In genomic region chr6:145961047-145961446, GRCm38 (mm10) we compare ENCODE assay signal across 30 mouse cellular contexts. TPM values are rescaled to one million over a fixed set of nuclear protein-coding genes. Genes with fewer than 3 reads are reported as not detected.
DNase-seq lines count a peak whose midpoint lies in the region; ATAC-seq and TF ChIP-seq lines count a peak whose summit lies in the region.
"Had no signal": no experiment of that assay in that cellular context is flagged by ENCODE, and none has a peak within 500 bp of the region (broad histone marks: within the 10 kb centered on the region; RNA-seq: fewer than 3 reads in every experiment).

No protein-coding gene starts in this region.

- no peak overlapping the region for H3K4me3 ChIP-seq in midbrain, embryonic 11.5 days (ENCODE audit: low read depth, low read length)
- no peak overlapping the region for H3K4me3 ChIP-seq in midbrain, postnatal 0 days (ENCODE audit: low read depth, low read length)
- no peak overlapping the region for H3K4me3 ChIP-seq in cerebellum, adult 2 months (replicated peaks; ENCODE audit: insufficient read depth, low read depth, low read length)
- H3K4me3 ChIP-seq in limb, embryonic 12.5 days (replicated peaks): no peak overlapping the region
- no peak overlapping the region for H3K4me3 ChIP-seq in forebrain, postnatal 0 days (ENCODE audit: low read depth, low read length)
- H3K4me3 ChIP-seq in kidney, adult 2 months (ENCODE audit: insufficient read depth, low read depth, low read length): no peak overlapping the region
- H3K4me3 ChIP-seq: embryonic facial prominence, embryonic 15.5 days; heart, embryonic 10.5 days; heart, embryonic 15.5 days; limb, embryonic 13.5 days; megakaryocyte, embryonic 14.5 days; midbrain, embryonic 13.5 days had no signal

- ATAC-seq in midbrain, embryonic 11.5 days (ENCODE audit: low FRiP score): no peak
- ATAC-seq in midbrain, postnatal 0 days (ENCODE audit: low FRiP score): no peak
- no peak for ATAC-seq in limb, embryonic 12.5 days (ENCODE audit: insufficient number of reproducible peaks, insufficient read depth, low FRiP score, low TSS enrichment, low read depth)
- ATAC-seq in forebrain, postnatal 0 days: no peak
- ATAC-seq: activated CD4-positive, CD25-positive, alpha-beta regulatory T cell, adult 4 months; forebrain, embryonic 14.5 days; intestine, embryonic 16.5 days; liver, postnatal 0 days; midbrain, embryonic 13.5 days had no signal

- no peak overlapping the region for H3K9ac ChIP-seq in midbrain, embryonic 11.5 days (ENCODE audit: low read length)
- H3K9ac ChIP-seq in midbrain, postnatal 0 days (replicated peaks; ENCODE audit: low read length, poor library complexity, severe bottlenecking): no peak overlapping the region
- H3K9ac ChIP-seq in limb, embryonic 12.5 days (replicated peaks): no peak overlapping the region
- H3K9ac ChIP-seq in forebrain, postnatal 0 days: no peak overlapping the region
- H3K9ac ChIP-seq: embryonic facial prominence, embryonic 15.5 days; heart, embryonic 15.5 days; limb, embryonic 13.5 days; liver, postnatal 0 days; midbrain, embryonic 13.5 days had no signal

- no peaks in the 10 kb centered on the region for H3K36me3 ChIP-seq in midbrain, embryonic 11.5 days (ENCODE audit: control insufficient read depth, insufficient read depth, low read length)
- no peaks in the 10 kb centered on the region for H3K36me3 ChIP-seq in midbrain, postnatal 0 days (ENCODE audit: insufficient read depth, low read length)
- no peaks in the 10 kb centered on the region for H3K36me3 ChIP-seq in limb, embryonic 12.5 days
- no peaks in the 10 kb centered on the region for H3K36me3 ChIP-seq in forebrain, postnatal 0 days (ENCODE audit: insufficient read depth)
- H3K36me3 ChIP-seq in kidney, adult 2 months (ENCODE audit: control insufficient read depth, insufficient read depth, low read length): no peaks in the 10 kb centered on the region
- H3K36me3 ChIP-seq: embryonic facial prominence, embryonic 15.5 days; limb, embryonic 13.5 days; midbrain, embryonic 13.5 days had no signal

- intact Hi-C loops in left cerebral cortex, postnatal 10 days (cut with DNase I): no loop called here

- H3K9me3 ChIP-seq in midbrain, embryonic 11.5 days (ENCODE audit: control insufficient read depth, low read length): no peaks in the 10 kb centered on the region
- H3K9me3 ChIP-seq in midbrain, postnatal 0 days (ENCODE audit: low read length): no peaks in the 10 kb centered on the region
- no peaks in the 10 kb centered on the region for H3K9me3 ChIP-seq in limb, embryonic 12.5 days
- H3K9me3 ChIP-seq in forebrain, postnatal 0 days (ENCODE audit: low read length): no peaks in the 10 kb centered on the region
- H3K9me3 ChIP-seq: embryonic facial prominence, embryonic 15.5 days; heart, embryonic 10.5 days; heart, embryonic 15.5 days; limb, embryonic 13.5 days; megakaryocyte, embryonic 14.5 days; midbrain, embryonic 13.5 days had no signal

- TF ChIP-seq CTCF in midbrain, postnatal 0 days (IDR thresholded peaks at IDR 0.05): no peak
- TF ChIP-seq CTCF in cerebellum, adult 2 months (IDR thresholded peaks at IDR 0.05; ENCODE audit: borderline replicate concordance, insufficient read depth, low read depth, low read length): no peak
- TF ChIP-seq CTCF in forebrain, postnatal 0 days (IDR thresholded peaks at IDR 0.05; ENCODE audit: low read depth): no peak
- TF ChIP-seq CTCF in kidney, adult 2 months (conservative IDR thresholded peaks at IDR 0.05; ENCODE audit: insufficient read depth, insufficient read length, low read depth, low read length): no peak

- 65% methylated on average over 8 of the region's 8 CpGs for WGBS in midbrain, embryonic 11.5 days
- 59% methylated on average over 8 of the region's 8 CpGs for WGBS in midbrain, postnatal 0 days
- 11% methylated on average over 8 of the region's 8 CpGs for WGBS in cerebellum, adult 2 months
- 38% methylated on average over 8 of the region's 8 CpGs for WGBS in limb, embryonic 12.5 days
- 54% methylated on average over 8 of the region's 8 CpGs for WGBS in forebrain, postnatal 0 days
- WGBS in kidney, adult 2 months: 80% methylated on average over 8 of the region's 8 CpGs

- no peak for TF ChIP-seq POLR2A in cerebellum, adult 2 months (IDR thresholded peaks at IDR 0.05; ENCODE audit: borderline replicate concordance, insufficient read depth, low read length)
- TF ChIP-seq POLR2A in kidney, adult 2 months (IDR thresholded peaks at IDR 0.05; ENCODE audit: low read depth, low read length): no peak

- H3K4me2 ChIP-seq in midbrain, embryonic 11.5 days: no peak overlapping the region
- no peak overlapping the region for H3K4me2 ChIP-seq in midbrain, postnatal 0 days (ENCODE audit: low read depth, low read length, poor library complexity, severe bottlenecking)
- H3K4me2 ChIP-seq in limb, embryonic 12.5 days: no peak overlapping the region
- no peak overlapping the region for H3K4me2 ChIP-seq in forebrain, postnatal 0 days (ENCODE audit: low read depth)
- H3K4me2 ChIP-seq: embryonic facial prominence, embryonic 15.5 days; heart, embryonic 15.5 days; limb, embryonic 13.5 days; liver, embryonic 11.5 days; midbrain, embryonic 13.5 days had no signal

- peak; percentile 21 for DNase-seq in midbrain, embryonic 11.5 days (ENCODE audit: low spot score, missing footprints)
- no peak for DNase-seq in midbrain, postnatal 0 days (ENCODE audit: low spot score)
- DNase-seq in cerebellum, adult 2 months: peak; percentile 45 to 50
- DNase-seq in cerebellum, postnatal 14 days: peak; percentile 31 to 41
- DNase-seq in left cerebral cortex, postnatal 10 days (ENCODE audit: extremely low spot score in 1 of 2, low spot score in 2 of 2): no peak
- no peak for DNase-seq in forebrain, postnatal 0 days
- no peak for DNase-seq in kidney, adult 2 months
- DNase-seq: adrenal gland, adult 2 months; adrenal gland, postnatal 36 days; B cell, adult 2 months; heart, adult 11 months; kidney, adult 9 months; kidney, postnatal 14 days; layer of hippocampus, adult 9-11 months; liver, postnatal 0 days; lung, postnatal 36 days; thymus, postnatal 14 days had no signal

- H3K4me1 ChIP-seq in midbrain, embryonic 11.5 days (ENCODE audit: control insufficient read depth, insufficient read depth, low read length): no peaks in the 10 kb centered on the region
- no peaks in the 10 kb centered on the region for H3K4me1 ChIP-seq in midbrain, postnatal 0 days (ENCODE audit: insufficient read depth, low read length)
- peaks cover 5% of the 10 kb centered on the region for H3K4me1 ChIP-seq in cerebellum, adult 2 months (ENCODE audit: control insufficient read depth, insufficient read depth, low read length)
- peaks cover 35% of the 10 kb centered on the region for H3K4me1 ChIP-seq in limb, embryonic 12.5 days (replicated peaks)
- H3K4me1 ChIP-seq in forebrain, postnatal 0 days (ENCODE audit: insufficient read depth): no peaks in the 10 kb centered on the region
- H3K4me1 ChIP-seq in kidney, adult 2 months (ENCODE audit: control insufficient read depth, insufficient read depth, low read length): no peaks in the 10 kb centered on the region

- no peak overlapping the region for H3K27ac ChIP-seq in midbrain, embryonic 11.5 days (ENCODE audit: low read depth, low read length)
- no peak overlapping the region for H3K27ac ChIP-seq in midbrain, postnatal 0 days (ENCODE audit: low read depth, low read length)
- no peak overlapping the region for H3K27ac ChIP-seq in cerebellum, adult 2 months (ENCODE audit: insufficient read depth, low read length)
- peak overlapping the region; percentile 53 for H3K27ac ChIP-seq in limb, embryonic 12.5 days
- H3K27ac ChIP-seq in forebrain, postnatal 0 days (ENCODE audit: low read depth, low read length): no peak overlapping the region
- no peak overlapping the region for H3K27ac ChIP-seq in kidney, adult 2 months (ENCODE audit: insufficient read depth, low read depth, low read length)
- H3K27ac ChIP-seq: embryonic facial prominence, embryonic 15.5 days; heart, embryonic 10.5 days; heart, embryonic 15.5 days; limb, embryonic 13.5 days; midbrain, embryonic 13.5 days had no signal

- H3K27me3 ChIP-seq in midbrain, embryonic 11.5 days (ENCODE audit: control insufficient read depth, insufficient read depth, low read length): no peaks in the 10 kb centered on the region
- no peaks in the 10 kb centered on the region for H3K27me3 ChIP-seq in midbrain, postnatal 0 days (ENCODE audit: insufficient read depth, low read length)
- no peaks in the 10 kb centered on the region for H3K27me3 ChIP-seq in cerebellum, adult 2 months (ENCODE audit: control insufficient read depth, insufficient read depth, low read length)
- H3K27me3 ChIP-seq in limb, embryonic 12.5 days: no peaks in the 10 kb centered on the region
- H3K27me3 ChIP-seq in forebrain, postnatal 0 days (ENCODE audit: insufficient read depth, low read length): no peaks in the 10 kb centered on the region
- H3K27me3 ChIP-seq in kidney, adult 2 months (replicated peaks; ENCODE audit: control insufficient read depth, insufficient read depth, low read length): no peaks in the 10 kb centered on the region
- H3K27me3 ChIP-seq: CH12.LX; embryonic facial prominence, embryonic 15.5 days; heart, embryonic 15.5 days; limb, embryonic 13.5 days; midbrain, embryonic 13.5 days had no signal

RNA-seq across cellular contexts. Expression of gene Sspn, which starts 29.6 kb away (rescaled TPM):
- polyA plus RNA-seq in midbrain, embryonic 11.5 days (2014; fragmentation: Nextera tagmentation; extraction: Ambion mirVana): 2.6 and 3.1 TPM in 2 replicates
- 4.2 and 6.1 TPM in 2 replicates for total RNA-seq in midbrain, postnatal 0 days (2014; rRNA removed)
- 5.7 and 5.8 TPM in 2 replicates for polyA plus RNA-seq in midbrain, postnatal 0 days (2015; fragmentation: Nextera tagmentation; extraction: Ambion mirVana)
- polyA plus RNA-seq in cerebellum, adult 2 months (2012; rRNA removed): 6.4 and 7.1 TPM in 2 replicates
- 10.3 and 10.7 TPM in 2 replicates for polyA plus RNA-seq in limb, embryonic 12.5 days (2016; fragmentation: Nextera tagmentation; extraction: Ambion mirVana)
- total RNA-seq in left cerebral cortex, postnatal 10 days (2021): 1 to 10 TPM; 3.6 to 3.7 TPM
- 3.2 and 4.3 TPM in 2 replicates for total RNA-seq in forebrain, postnatal 0 days (2014; rRNA removed)
- 2.8 and 4.8 TPM in 2 replicates for polyA plus RNA-seq in forebrain, postnatal 0 days (2015; fragmentation: Nextera tagmentation; extraction: Ambion mirVana)
- 2.4 and 2.9 TPM in 2 replicates for polyA plus RNA-seq in kidney, adult 2 months (2012; rRNA removed)
- total RNA-seq: common myeloid progenitor, adult 5-6 weeks had no signal
- polyA plus RNA-seq: activated CD4-positive, CD25-positive, alpha-beta regulatory T cell, adult 4 months had no signal

Comparison
In these comparisons a context has a peak if more than half of its experiments do, and no peak if none do; other contexts are left out.
1. DNase-seq: peak in midbrain, embryonic 11.5 days (single experiment), cerebellum, adult 2 months (2 of 2) and cerebellum, postnatal 14 days (2 of 2); none in midbrain, postnatal 0 days (single experiment), left cerebral cortex, postnatal 10 days (0 of 2), forebrain, postnatal 0 days (single experiment) and kidney, adult 2 months (single experiment).